Mouse (Mus musculus): ENCODE measurements around the gene Glod4.
"Not testable (repeated sequence)": the region's sequence is repeated elsewhere in the genome, so short reads cannot be mapped to it uniquely, and the experiment has no call there.

Glod4 gene

DNA sequence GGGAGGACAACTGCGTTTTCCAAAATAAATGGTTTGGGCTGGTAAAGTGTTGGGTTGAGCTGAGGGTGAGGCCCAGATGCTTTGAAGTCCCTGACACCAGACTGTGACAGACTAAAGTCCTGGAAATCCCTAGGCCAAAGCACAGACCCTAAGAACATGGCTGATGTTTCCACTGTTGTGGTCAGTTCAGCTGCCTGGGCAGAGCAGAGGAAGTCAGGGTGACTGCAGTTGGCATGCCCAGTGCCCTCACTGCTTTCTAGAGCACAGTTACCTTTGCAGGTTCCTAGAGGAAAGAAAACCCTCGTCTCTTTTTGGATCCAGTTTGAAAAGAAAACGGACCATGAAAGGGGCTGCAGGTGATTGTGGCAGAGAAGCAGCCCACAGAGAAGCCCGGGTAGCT is 13.9 kb upstream of the Glod4 start:
- DNase-seq (ENCODE audit: low read depth) = no peak

DNA sequence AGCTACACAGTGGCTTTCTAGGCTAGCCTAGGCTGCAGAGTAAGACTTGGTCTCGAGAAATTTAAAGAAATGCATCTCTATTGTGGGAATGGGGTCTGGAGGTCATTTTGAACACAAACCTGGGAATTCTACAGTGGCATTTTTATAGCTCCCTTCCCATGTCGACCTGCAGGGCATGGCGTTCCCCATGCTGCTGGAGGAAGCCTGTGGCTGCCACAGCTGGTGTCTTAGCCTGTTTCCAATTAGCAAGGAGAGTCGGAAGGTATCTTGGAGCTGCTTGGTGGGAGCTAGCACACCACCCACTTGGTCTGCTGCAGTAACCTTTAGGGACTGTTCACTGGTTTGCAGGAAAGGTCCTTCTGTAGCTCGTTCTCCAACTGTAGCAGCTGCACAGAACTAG is 12.6 kb upstream of the Glod4 start:
- no peak for DNase-seq (ENCODE audit: low read depth)

DNA sequence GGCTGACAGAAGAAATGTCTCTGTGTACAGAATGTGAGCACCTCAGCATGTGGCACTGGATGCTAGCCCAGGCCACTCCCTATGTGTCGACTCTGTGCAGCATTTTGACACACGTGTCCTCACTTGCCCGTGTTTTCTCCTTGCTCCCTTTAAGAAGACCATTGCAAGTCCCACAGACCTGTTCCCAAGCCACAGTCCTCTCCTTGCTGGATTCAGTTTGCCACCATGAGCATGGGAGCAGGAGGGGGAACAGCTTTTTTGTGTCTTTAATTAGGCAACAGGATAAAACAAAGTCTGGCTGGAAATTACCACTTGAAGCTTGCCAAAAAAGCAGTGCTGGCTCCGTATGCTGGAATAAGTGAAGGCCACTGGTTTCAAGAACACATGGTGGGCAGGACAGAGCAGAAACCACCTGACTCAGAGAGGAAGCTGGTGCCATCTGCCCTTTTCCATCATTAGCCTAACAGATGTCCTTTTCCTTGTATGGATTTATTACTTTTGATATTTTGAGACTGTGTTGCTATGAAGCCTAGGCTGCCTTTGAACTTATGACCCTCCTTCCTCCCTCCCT is 12.0 kb upstream of the Glod4 start:
- no peak for DNase-seq (ENCODE audit: low read depth)

- DNase-seq (ENCODE audit: low read depth) = no peak
These were observed 10.4 kb upstream of the Glod4 start for GRCm38 (mm10) chr11:76253918-76254264.

DNA sequence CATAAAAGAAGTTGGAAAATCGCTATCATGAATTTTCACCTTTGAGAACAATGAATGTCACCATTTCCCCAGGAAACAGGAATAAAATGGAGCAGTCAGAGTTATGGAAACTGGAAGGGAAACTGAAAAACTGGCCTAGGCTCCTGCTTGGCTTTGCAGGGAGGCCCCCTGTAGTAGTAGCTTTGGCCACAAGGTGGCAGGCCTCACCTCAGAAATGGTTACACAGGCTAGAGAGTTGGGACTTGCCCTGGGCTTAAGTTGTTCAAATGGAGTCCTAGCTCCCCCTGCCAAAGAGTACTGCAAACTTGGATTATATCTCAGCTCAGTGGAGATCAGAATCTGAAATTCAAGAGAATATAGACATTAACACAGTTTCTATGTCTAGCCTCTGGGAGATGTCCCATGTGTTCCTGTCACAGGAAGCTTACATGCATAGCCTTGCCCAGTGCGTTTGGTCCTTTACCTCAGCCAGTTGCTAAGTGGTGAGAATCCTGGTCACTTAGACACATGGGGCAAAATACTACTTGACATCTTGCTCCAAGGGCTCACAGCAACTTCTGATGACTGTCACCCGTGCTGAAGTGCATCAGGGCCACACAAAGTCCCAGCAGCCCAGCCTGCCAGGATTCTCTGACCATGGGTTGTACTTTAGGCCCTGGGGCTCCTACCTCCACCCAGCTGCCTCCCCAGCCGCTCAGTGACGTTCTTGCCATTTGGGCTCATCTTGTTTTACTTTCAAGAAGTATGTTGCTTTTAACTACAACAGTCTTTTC is 9.8 kb upstream of the Glod4 start:
- DNase-seq (ENCODE audit: low read depth) = peak; percentile 91

- DNase-seq (ENCODE audit: low read depth) = no peak
These were observed 8.5 kb upstream of the Glod4 start for GRCm38 (mm10) chr11:76252036-76252435.

DNA sequence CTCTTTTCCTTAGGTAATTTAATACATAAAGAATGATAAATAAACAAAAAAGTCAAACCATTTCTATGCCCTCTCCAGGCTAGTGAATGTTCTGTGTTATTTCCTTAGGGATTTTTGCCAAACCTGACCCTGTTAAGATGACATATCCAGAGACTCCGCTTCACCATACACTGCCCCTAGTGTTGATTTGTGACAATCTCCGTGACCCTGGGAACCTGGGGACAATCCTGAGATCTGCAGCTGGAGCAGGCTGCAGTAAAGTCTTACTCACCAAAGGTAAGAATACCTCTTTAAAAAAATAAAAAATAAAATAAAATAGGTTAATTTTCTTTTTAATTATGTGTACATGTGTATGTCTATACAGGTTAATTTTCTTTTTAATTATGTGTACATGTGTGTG is 3.7 kb upstream of the Glod4 start:
- no peak for DNase-seq (ENCODE audit: low read depth)

DNA sequence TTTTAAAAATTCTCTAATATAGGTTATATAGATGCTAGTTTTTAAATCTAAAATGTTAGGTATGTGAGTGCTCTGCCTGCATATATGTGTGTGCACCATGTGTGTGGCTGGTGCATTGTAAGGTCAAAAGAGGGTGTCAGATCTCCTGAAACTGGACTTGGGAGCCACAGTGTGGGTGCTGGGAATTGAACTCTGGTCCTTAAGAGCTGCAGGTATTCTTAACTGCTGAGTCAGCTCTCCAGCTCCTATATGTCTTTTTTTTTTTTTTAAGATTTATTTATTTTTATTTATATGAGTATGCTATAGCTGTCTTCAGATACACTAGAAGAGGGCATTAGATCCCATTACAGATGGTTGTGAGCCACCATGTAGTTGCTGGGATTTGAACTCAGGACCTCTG is 2.9 kb upstream of the Glod4 start:
- no peak for DNase-seq (ENCODE audit: low read depth)

GRCm38 (mm10) chr11:76243811-76244546 is 454 bp upstream of the Glod4 start:
- DNase-seq (ENCODE audit: low read depth) = no peak

DNA sequence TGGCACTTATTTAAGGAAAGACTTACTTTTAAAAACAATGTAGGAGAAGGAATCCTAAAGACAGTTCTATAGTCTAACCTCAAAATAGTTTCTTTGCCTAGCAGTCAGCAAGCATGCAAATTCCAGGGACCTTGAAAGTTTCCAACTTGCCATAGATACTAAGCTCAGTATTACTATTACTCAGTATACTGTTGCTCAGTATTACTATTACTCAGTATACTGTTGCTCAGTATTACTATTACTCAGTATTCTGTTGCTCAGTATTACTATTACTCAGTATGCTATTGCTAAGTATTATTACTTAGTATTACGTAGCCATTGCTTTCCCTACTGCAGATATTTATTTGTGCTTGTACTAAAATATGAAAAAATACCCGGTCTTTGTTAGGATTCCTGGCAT is 3.8 kb downstream of the Glod4 start:
- DNase-seq (ENCODE audit: low read depth) = no peak

- DNase-seq (ENCODE audit: low read depth) = peak; percentile 67
These were observed 7.4 kb downstream of the Glod4 start for GRCm38 (mm10) chr11:76236136-76236535.

- no peak for DNase-seq (ENCODE audit: low read depth)
These were observed 18.5 kb downstream of the Glod4 start for GRCm38 (mm10) chr11:76225051-76225450.

DNA sequence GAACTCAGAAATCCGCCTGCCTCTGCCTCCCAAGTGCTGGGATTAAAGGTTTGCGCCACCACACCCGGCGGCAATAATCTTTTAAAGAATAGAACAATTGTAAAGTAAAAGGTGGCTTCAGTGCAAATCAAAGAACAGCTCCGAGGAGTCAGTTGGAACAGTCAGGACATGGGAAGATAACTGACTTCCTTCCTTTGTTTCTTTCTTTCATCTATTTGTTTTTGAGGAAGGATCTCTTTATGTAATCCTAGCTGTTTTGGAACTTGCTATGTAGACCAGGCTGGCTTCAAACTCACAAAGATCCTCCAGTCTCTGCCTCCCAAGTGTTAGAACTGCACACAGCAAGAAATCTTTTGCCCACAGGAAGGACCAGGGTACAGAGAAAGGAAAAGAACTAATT is 18.9 kb downstream of the Glod4 start:
- no peak for DNase-seq (ENCODE audit: low read depth)

GRCm38 (mm10) chr11:76217390-76217800 is 26.1 kb downstream of the Glod4 start, which contains the start of the genes Dbil5 and Gemin4:
Gene Dbil5, plus strand, starts transcription at chr11:76217608.
Gene Gemin4, minus strand, starts transcription at chr11:76217664.
- DNase-seq (ENCODE audit: low read depth) = peak; percentile 99

- peak; percentile 61 for DNase-seq (ENCODE audit: low read depth)
These were observed 26.7 kb downstream of the Glod4 start for GRCm38 (mm10) chr11:76216681-76217389.

DNA sequence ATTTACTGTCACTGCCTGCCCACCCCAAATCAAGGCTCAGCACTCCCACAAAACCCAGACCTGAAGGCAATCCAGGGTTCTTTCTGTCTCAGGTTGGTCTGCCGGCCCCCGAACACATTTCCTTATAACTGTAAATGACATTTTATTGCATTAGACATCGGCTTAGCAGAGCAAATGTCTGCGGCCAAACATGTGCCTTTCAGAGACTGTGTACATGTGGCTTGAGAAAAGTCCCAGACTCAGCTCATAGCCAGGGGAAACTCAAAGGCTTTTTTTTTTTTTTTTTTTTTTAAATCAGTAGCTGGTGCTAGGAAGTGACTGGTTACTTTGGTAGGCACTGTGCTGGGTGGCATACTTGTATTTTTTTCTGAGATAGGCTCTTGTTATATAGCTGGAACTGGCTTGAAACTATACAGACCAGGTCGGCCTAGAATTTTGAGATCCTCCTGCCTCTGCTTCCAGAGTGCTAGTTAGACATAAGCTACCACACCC is 27.4 kb downstream of the Glod4 start:
- DNase-seq (ENCODE audit: low read depth) = no peak

DNA sequence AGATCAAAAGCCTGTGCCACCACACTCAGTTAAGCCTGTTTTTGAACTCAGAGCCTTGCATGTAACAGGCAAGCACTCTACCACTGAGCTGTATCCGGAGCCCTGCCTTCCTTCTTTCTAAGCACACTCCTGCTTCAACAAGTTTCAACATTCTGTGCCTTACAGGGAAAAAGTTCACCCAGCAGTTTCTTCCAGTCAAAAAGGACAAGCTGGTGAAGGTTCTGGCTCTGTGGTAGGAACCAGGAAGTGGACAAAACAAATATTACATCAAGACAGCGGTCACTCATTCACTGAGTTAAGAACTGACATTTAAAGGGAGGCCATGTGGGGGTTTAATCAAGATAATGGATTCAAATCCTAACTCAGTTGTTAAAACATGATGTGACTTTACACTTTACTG is 28.5 kb downstream of the Glod4 start:
- no peak for DNase-seq (ENCODE audit: low read depth)

GRCm38 (mm10) chr11:76213841-76214240 is 29.7 kb downstream of the Glod4 start:
- DNase-seq (ENCODE audit: low read depth) = no peak

- not testable (repeated sequence) for DNase-seq (ENCODE audit: low read depth)
These were observed 31.9 kb downstream of the Glod4 start for GRCm38 (mm10) chr11:76211595-76211994.

- no peak for DNase-seq (ENCODE audit: low read depth)
These were observed 33.1 kb downstream of the Glod4 start for GRCm38 (mm10) chr11:76210228-76210985.

GRCm38 (mm10) chr11:76206793-76207192 is 36.7 kb downstream of the Glod4 start:
- DNase-seq (ENCODE audit: low read depth) = no peak
